Mouse (Mus musculus) Patski (cell line): ENCODE data around the gene Tmem204. TPM values are rescaled to one million over a fixed set of nuclear protein-coding genes. Genes with fewer than 3 reads are reported as not detected.
"Not testable (repeated sequence)": the region's sequence is repeated elsewhere in the genome, so short reads cannot be mapped to it uniquely, and the experiment has no call there.

Experiments
- ATAC-seq: fragments of 100-300 bp; one replicate; pipeline ENCODE4 v1.8.0; 2021
- CTCF ChIA-PET: fragments of 350-600 bp; sonication (Branson Sonifier 250); formaldehyde crosslinking; loops from one replicate; lab custom pipeline; 2022; ENCODE audit warnings: inconsistent platforms; lab: Charles Lee
- POLR2A ChIA-PET: fragments of 350-600 bp; sonication (Branson Sonifier 250); formaldehyde crosslinking; loops from one replicate; lab custom pipeline; 2022; ENCODE audit warnings: antibody characterized with exemption, inconsistent platforms; lab: Charles Lee
- DNase-seq: peaks from one replicate; pipeline ENCODE4 v3.0.0-alpha.2; 2011; ENCODE audit warnings: low read depth, low spot score
- H3K27me3 ChIP-seq: fragments of 371-371 bp; one replicate; pipeline ENCODE4 v1.5.1; 2021
- CTCF ChIP-seq: fragments of 100-300 bp; IDR thresholded peaks from one replicate; pipeline ENCODE4 v1.5.1; 2021
- in situ Hi-C: fragments of 300-500 bp; cut with MboI; formaldehyde crosslinking; loops from 3 replicates; pipeline ENCODE4 v1.11.1; 2018; ENCODE audit warnings: low pct_unique_long_range_greater_than_20kb, mixed read lengths
- polyA plus RNA-seq: library from polyadenylated mRNA; unstranded; gene quantifications from one replicate; pipeline ENCODE4 v1.2.3, GENCODE M21; 2021

The Tmem204 gene
- polyA plus RNA-seq: 0.14 TPM

DNA sequence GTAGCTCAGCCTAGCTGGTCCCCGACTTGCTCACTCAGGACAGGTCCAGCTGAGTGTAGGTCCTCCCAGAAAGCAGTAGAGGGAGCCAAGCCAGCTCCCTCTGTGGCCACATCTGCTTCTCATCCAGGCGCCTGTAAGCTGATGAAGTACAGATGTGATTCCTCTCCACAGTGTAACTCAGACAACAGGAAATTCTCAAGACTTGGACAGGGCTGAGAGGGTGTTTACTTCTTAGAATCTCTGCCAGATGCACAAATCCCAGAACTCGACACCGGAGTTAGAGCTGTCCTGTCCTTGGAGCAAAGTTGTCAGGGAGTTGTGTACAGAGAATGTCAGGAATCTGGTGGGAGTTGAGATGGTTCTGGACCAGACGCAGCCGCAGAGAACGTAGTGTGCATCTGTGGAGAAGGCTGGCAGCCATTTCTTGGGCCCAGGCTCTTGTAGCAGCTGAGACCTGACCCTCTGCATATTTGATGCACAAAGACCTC, at the start of gene Tmem204:
Gene Tmem204 (minus strand): TSS at position 148 of the 488 bp plus-strand sequence.
- DNase-seq (no peak), ATAC-seq (no peak)
- TF ChIP-seq CTCF: no peak
- ChIA-PET POLR2A (no interaction called here), CTCF (no interaction called here)
- in situ Hi-C loops: no loop called here
- no peaks in the 10 kb centered on the region for H3K27me3 ChIP-seq

DNA sequence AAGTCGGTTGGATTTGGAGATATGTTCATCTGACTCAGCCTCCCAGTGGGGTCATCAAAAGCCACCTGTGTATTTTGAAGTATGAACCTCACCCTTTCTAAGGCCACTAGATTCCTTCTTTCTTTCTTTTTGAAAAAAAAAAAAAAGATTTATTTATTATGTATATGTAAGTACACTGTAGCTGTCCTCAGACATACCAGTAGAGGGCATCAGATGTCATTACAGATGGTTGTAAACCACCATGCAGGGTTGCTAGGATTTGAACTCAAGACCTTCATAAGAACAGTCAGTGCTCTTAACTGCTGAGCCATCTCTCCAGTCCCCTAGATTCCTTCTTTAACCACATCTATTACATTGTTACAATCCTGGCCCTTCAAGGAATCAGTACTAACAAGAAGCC, 46.7 kb upstream of the Tmem204 start:
- CTCF ChIA-PET: interaction anchor here (0.8 to 1.3 kb wide), 2 partner anchors 10 kb away, joined by 3 read pairs; partner anchors contain the start of gene Ptx4
- POLR2A ChIA-PET: no interaction called here
- in situ Hi-C loops: no loop called here
- no peak for TF ChIP-seq CTCF
- ATAC-seq: no peak
- no peak for DNase-seq
- no peaks in the 10 kb centered on the region for H3K27me3 ChIP-seq

DNA sequence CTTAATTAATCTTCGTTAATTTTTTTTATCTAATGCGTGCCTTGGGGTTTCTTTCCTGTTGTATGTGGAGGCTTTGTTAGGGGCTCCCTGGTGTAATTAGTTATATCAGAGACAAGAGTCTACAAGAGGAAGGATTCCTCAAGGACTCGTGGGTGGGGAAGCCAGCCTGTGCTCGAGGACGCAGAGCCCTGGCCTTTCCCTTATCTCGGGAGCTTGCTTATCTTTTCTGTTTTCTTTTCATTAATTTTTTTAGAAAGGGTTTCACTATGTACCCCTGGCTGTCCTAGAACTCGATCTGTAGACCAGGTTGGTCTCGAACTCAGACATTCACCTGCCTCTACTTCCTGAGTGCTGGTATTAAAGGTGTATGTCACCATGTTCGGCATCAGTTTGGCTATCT, 44.3 kb upstream of the Tmem204 start:
- DNase-seq (no peak), ATAC-seq (no peak)
- TF ChIP-seq CTCF: no peak
- in situ Hi-C loops: no loop called here
- H3K27me3 ChIP-seq: no peaks in the 10 kb centered on the region
- POLR2A ChIA-PET: interaction anchor here (1.2 to 1.5 kb wide), 2 partner anchors 11 to 57 kb away, joined by 4 read pairs; partner anchors contain the start of genes BC003965 and Telo2
- CTCF ChIA-PET: interaction anchor here (1.4 to 2.1 kb wide), 2 partner anchors 8 to 10 kb away, joined by 3 to 7 read pairs; no protein-coding TSS in a partner anchor

DNA sequence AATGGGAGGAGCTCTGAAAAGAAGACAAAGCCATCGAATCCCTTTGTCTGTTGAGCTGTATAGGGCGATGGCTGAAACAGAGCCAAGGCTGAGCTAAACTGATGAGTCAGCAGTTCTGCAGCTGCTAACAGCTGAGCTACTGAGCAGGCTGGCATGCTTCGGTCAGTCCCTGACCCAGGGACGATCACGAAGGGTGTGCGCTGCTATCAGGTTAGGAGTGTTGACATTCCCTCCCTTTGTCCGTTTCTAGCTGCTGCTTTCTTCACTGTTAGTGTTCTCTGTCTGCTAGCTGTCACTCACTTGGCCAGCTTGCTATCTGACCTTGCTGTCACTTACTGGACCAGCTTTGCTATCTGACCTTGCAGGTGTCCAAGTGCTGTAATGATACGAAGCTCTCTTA, 43.7 kb upstream of the Tmem204 start:
- H3K27me3 ChIP-seq: no peaks in the 10 kb centered on the region
- no peak for ATAC-seq
- no peak for DNase-seq
- CTCF ChIA-PET: interaction anchor here (1.4 to 2.1 kb wide), 2 partner anchors 9 to 10 kb away, joined by 3 to 7 read pairs; no protein-coding TSS in a partner anchor
- no peak for TF ChIP-seq CTCF
- POLR2A ChIA-PET: interaction anchor here (1.2 to 1.5 kb wide), 2 partner anchors 11 to 57 kb away, joined by 4 read pairs; partner anchors contain the start of genes BC003965 and Telo2
- in situ Hi-C loops: no loop called here

DNA sequence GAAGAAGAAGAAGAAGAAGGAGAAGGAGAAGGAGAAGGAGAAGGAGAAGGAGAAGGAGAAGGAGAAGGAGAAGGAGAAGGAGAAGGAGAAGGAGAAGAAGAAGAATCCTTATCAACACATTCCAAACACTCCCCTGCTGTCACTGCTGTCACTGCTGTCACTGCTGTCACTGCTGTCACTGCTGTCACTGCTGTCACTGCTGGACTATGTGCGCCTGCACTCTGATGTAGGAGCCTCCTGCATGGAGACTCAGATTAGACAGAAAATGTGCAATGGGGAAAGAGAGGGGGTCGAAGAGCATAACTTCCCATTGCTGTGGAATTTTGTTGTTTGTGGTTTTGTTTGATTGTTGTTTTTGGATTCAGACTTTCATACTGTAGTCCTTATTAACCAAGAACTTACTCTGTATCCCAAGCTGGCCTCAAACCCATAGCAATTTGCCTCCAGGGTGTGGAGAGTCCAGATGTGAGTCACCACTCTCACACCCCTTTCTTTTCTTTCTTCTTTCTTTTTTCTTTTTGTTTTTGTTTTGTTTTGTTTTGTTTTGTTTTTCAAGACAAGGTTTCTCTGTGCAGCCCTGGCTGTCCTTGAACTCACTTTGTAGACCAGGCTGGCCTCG, 42.2 kb upstream of the Tmem204 start:
- H3K27me3 ChIP-seq, CTCF ChIA-PET, DNase-seq, ATAC-seq, in situ Hi-C loops, POLR2A ChIA-PET: not testable (repeated sequence)

DNA sequence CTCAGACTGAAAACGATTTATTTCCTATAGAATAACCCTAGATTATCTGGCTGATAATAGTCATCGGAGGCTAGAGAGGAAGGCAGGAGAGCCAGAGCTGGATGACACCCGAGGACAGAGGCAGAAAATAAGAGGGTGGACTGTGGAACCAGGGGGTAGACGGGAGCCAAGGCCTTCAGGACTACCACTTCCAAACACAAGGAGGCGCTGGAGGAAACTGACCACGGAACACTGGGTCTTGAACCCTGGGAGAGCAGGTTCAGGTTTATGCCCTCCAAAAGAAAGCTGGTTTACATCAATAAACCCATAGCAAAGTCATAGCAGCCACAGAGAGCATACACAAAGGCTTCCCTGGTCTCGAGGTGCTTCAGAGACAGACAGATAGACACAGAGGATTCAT, 40.6 kb upstream of the Tmem204 start:
- in situ Hi-C loops: no loop called here
- ATAC-seq (no peak), DNase-seq (no peak)
- peak; percentile 54 for TF ChIP-seq CTCF
- POLR2A ChIA-PET: no interaction called here
- H3K27me3 ChIP-seq: peaks cover 5% of the 10 kb centered on the region
- CTCF ChIA-PET: no interaction called here

DNA sequence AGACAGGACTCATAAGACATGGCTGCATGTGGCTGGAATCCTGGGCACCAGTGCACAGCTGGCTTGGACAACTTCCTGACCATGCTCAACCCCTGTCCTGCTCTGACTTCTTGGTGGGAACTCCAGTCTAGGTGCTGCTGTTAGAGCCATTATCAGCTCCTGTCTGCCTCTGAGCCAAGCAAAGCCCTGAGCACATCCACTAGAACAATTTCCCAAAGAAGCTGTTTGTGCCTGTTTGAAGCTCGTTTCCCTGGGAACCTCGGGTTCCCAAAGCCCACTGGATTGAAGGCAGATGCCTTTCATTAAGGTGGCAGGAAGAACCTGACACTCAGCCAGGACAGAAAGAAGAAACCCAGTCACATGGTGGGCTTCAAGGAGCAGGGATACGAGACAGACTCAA, 37.0 kb upstream of the Tmem204 start, which contains the start of gene Ptx4:
Gene Ptx4 (plus strand): TSS at position 355 of the 400 bp plus-strand sequence.
- POLR2A ChIA-PET: no interaction called here
- H3K27me3 ChIP-seq: peaks cover 5% of the 10 kb centered on the region
- ATAC-seq (no peak), DNase-seq (no peak)
- TF ChIP-seq CTCF: no peak
- CTCF ChIA-PET: interaction anchor here (0.8 to 1.5 kb wide), 2 partner anchors 9 kb away, joined by 3 read pairs; no protein-coding TSS in a partner anchor
- in situ Hi-C loops: no loop called here

DNA sequence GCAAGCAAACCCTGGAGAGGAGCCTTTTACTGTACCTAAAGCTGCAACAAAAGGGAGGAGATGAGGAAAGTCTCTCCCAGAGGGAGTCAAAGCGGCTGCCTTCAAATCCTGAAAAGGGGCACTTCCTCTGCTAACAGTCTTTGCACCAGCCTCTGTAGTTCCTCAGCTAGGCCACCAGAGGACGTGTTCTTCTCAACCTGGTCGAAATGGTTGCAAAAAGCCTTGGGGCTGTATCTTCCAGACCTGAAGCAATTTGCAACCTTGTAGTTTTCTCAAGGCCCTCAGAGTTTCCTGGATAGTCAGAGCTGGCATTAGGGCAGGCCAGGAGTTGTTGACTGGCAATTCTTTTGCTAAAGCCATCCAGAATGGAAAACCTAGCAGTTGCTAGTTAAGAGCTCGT, 33.9 kb upstream of the Tmem204 start:
- CTCF ChIA-PET: interaction anchor here (1.2 to 2.2 kb wide), 7 partner anchors 10 to 172 kb away, joined by 3 to 7 read pairs (median 5); no protein-coding TSS in a partner anchor
- ATAC-seq (no peak), DNase-seq (no peak)
- POLR2A ChIA-PET: interaction anchor here (0.6 to 1.4 kb wide), 2 partner anchors 10 to 17 kb away, joined by 3 to 4 read pairs; no protein-coding TSS in a partner anchor
- in situ Hi-C loops: loop anchor here (5.0 kb wide), 1 partner anchor 155 kb away; the partner anchor contains the start of gene Ube2i
- peak; percentile 88 for TF ChIP-seq CTCF
- peaks cover 5% of the 10 kb centered on the region for H3K27me3 ChIP-seq

DNA sequence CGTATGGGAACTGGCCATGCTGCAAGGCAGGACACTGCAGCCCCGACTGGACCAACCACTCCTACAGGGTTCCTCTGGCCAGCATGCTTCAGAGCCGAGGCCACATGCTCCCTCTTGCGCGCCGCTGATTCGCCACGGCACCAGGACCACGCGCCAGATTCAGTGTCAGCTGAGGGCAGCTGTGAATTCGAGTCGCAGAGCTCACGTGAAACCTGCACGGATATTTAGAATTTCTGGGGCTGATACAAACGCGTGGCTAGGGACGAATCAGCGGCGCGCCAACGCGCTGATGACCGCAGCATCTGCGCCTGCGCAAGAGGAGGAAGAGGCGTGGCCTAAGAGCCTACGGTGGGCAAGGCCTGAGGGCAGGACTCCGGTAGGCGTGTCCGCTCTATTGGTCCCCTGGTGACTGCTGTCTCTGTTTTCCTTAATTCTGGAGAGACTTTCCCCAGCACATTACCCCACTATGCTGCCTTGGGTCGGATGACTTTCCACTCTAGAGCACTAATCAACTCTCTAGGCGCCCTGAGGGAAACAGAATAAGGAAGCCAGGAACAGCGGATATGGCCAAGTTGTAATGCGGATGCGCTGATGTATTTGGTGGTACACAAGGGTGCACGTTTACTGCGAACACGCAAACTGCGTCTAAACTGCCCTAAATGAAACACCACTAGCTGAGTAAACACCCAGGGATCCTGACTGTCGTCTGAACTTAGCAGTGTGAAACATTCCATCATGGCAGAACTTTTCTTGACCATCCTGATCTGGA, 32.5 kb upstream of the Tmem204 start, which contains the start of gene Telo2:
Gene Telo2 (minus strand): TSS at position 304 of the 769 bp plus-strand sequence.
- ATAC-seq (peak; percentile 63), DNase-seq (peak; percentile 58)
- in situ Hi-C loops: loop anchor here (5.0 kb wide), 1 partner anchor 156 kb away; the partner anchor contains the start of gene Ube2i
- no peak for TF ChIP-seq CTCF
- H3K27me3 ChIP-seq: peaks cover 5% of the 10 kb centered on the region
- ChIA-PET CTCF (interaction anchor here (1.8 kb wide), 1 partner anchor 30 kb away, joined by 4 read pairs; no protein-coding TSS in a partner anchor), POLR2A (interaction anchor here (1.4 kb wide), 1 partner anchor 11 kb away, joined by 4 read pairs; no protein-coding TSS in a partner anchor)

DNA sequence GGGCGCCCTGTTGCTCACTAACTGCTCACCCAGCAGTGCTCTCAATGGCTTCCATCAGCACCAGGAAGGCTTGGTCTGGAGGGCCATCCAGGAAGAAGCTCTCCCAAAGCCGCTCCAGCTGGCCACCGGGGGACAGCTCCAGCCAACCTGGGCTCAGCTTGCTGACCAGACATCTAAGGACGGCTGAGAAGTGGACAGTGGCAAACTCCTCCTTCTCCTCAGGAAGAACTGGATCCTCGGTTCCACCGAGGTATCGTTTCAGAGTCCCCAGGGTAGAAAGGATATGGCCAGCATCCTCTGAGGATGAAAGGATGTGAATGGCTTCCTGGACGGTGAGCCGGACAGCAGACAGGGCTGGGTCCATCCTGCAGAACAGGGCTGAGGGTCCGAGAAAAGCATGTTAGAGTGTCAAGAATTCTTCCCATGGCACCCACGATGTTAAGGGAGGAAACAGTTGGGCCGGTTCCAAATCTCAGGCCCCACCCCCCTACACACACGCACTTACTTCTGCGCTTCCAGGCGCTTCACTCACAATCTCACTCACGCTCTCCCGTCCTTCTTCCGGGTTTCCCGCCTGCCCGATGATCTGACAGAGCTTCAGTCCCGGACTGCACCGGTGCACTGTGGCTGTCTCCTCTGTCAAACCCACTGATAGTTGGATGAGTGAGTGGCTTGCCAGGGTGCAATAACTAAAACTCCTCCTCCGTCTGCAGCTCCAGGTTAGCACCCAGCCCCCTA, 31.7 kb upstream of the Tmem204 start:
- ATAC-seq (peak; percentile 42), DNase-seq (no peak)
- no peaks in the 10 kb centered on the region for H3K27me3 ChIP-seq
- in situ Hi-C loops: loop anchor here (5.0 kb wide), 1 partner anchor 157 kb away; the partner anchor contains the start of gene Ube2i
- ChIA-PET CTCF (no interaction called here), POLR2A (no interaction called here)
- TF ChIP-seq CTCF: no peak
